Mouse (Mus musculus): Measurements from ENCODE around the gene Gmppa. TPM values are rescaled to one million over a fixed set of nuclear protein-coding genes. Genes with fewer than 3 reads are reported as not detected.

Gmppa gene
- polyA plus RNA-seq, 1 experiment from 2014 or later = 73.4 TPM

DNA sequence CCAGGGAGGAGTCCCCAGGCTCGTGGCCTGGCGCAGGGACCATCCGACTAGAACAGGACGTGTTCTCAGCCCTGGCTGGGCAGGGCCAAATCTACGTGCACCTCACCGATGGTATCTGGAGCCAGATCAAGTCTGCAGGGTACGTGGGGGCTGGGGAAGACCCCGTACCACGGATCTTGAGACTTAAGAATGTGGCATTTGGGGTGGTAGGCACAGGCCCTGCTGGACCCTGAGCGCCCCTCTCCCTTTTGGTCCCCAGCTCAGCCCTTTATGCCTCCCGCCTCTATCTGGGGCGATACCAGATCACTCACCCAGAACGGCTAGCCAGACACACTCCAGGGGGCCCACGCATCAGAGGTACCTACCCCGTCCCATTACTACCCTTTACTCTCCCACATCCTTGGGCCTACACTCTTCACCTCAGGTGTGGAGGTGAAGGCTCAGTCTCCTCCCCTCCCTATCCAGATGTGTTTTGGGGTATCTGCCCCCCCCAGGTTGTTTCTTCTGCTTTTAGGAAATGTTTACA, 5.8 kb downstream of the Gmppa start:
- WGBS = 85% methylated on average over 15 of the region's 15 CpGs
- Histone ChIP-seq H3K36me3 (peaks cover 29% of the 10 kb centered on the region), H3K4me3 (no peak overlapping the region), H3K9me3 (no peaks in the 10 kb centered on the region), H3K27me3 (ENCODE audit: insufficient read depth, poor library complexity, severe bottlenecking) (peaks cover 24% of the 10 kb centered on the region), H3K4me1 (peaks cover 62% of the 10 kb centered on the region), H3K27ac (no peak overlapping the region)
- no peak for DNase-seq (ENCODE audit: low spot score)

DNA sequence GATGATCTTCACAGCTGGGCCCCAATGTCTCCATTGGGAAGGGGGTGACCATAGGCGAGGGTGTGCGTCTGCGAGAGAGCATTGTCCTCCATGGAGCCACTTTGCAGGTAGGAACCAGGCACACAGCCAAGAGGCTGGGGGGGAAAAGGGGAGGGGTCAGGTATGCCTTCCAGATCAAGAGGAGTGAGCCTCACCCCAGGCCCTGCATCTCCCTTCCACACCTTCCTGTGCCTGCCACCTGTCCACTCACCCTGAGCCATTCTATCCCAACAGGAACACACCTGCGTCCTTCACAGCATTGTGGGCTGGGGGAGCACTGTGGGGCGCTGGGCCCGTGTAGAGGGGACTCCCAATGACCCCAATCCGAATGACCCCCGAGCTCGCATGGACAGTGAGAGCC, 6.4 kb downstream of the Gmppa start:
- H3K4me3 ChIP-seq = no peak overlapping the region
- H3K27ac ChIP-seq = no peak overlapping the region; the same call in 1 of the 2 replicates
- H3K9me3 ChIP-seq = no peaks in the 10 kb centered on the region
- peaks cover 62% of the 10 kb centered on the region for H3K4me1 ChIP-seq
- no peak for DNase-seq (ENCODE audit: low spot score)
- WGBS = 80% methylated on average over 9 of the region's 9 CpGs
- peaks cover 29% of the 10 kb centered on the region for H3K36me3 ChIP-seq
- peaks cover 30% of the 10 kb centered on the region for H3K27me3 ChIP-seq (ENCODE audit: insufficient read depth, poor library complexity, severe bottlenecking)

DNA sequence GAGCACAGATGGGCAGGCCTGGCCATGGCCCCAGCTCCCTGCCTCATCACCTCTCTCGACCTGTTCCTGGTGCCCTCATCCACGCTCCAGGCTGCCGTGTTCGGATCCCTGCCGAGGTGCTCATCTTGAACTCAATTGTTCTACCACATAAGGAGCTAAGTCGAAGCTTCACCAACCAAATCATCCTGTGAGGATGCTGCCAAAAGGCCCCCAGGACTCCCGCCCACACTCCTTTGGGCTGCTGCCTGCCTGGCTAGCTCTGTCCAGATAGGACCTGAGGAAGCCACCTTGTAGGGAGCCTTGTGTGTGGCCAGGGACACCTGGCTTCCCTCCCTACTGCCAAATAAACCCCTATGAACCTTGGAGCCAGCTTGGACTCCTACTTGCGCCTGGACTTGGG, 7.1 kb downstream of the Gmppa start:
- WGBS = 58% methylated on average over 8 of the region's 8 CpGs
- Histone ChIP-seq H3K27me3 (ENCODE audit: insufficient read depth, poor library complexity, severe bottlenecking) (peaks cover 36% of the 10 kb centered on the region), H3K36me3 (peaks cover 29% of the 10 kb centered on the region), H3K4me3 (no peak overlapping the region), H3K9me3 (no peaks in the 10 kb centered on the region), H3K27ac (no peak overlapping the region), H3K4me1 (peaks cover 62% of the 10 kb centered on the region)
- DNase-seq (ENCODE audit: low spot score) = no peak

GRCm38 (mm10) chr1:75443247-75444024, 7.7 kb downstream of the Gmppa start:
- Histone ChIP-seq H3K27me3 (ENCODE audit: insufficient read depth, poor library complexity, severe bottlenecking) (peaks cover 43% of the 10 kb centered on the region), H3K27ac (no peak overlapping the region; the same call in 1 of the 2 replicates), H3K4me3 (no peak overlapping the region), H3K36me3 (peaks cover 29% of the 10 kb centered on the region), H3K9me3 (no peaks in the 10 kb centered on the region), H3K4me1 (peaks cover 66% of the 10 kb centered on the region)
- no peak for DNase-seq (ENCODE audit: low spot score)
- WGBS = 43% methylated on average over 13 of the region's 13 CpGs

DNA sequence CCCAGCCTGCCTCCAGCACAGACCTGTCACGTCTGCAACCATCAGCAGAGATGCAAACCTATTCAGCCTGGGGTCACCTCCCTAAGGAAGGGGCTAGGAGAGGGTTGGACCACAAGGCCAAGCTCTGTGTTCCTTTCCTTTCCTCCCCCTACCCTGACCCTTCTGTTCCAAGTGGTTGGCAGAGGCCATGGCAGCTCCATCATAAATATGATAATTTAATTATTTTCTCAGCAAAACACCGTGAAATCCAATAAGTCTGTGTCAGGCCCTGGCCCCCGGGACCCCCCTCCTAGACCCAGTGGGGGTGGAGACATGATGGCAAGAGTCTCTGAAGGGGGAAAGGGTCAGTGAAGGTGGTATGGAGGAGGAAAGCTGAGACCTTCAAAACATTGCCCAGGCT, 8.5 kb downstream of the Gmppa start:
- WGBS = 42% methylated on average over 3 of the region's 3 CpGs
- DNase-seq (ENCODE audit: low spot score) = no peak
- H3K4me3 ChIP-seq = no peak overlapping the region

DNA sequence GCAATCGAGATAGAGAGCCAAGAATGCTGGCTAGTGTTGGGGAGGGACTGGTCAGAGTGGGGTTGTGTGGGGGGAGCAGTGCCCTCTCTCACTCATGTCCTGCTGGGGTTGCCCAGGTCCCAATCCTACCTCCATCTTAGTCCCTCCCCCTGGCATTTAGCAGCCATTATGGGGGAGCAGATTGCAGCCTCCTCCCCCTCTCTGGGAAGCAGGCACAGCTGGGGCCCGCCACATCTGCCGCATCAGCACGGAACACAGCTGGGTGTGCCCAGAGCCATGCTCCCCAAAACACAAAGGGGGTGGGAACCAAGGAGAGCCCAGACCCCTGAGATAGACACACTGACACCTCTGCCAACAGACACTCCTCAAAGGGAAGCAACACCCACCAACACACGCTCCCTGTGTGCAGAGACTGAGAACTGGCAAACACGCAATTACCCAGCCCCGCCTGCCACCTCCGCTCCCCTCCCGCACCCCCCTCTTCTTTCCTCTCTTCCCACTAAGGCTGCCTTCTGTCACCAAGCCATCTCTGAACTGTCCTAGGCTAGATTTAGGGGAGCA, 9.5 kb downstream of the Gmppa start:
- peaks cover 60% of the 10 kb centered on the region for H3K27me3 ChIP-seq (ENCODE audit: insufficient read depth, poor library complexity, severe bottlenecking)
- peak overlapping the region; percentile 81 for H3K27ac ChIP-seq
- H3K36me3 ChIP-seq = peaks cover 28% of the 10 kb centered on the region
- DNase-seq (ENCODE audit: low spot score) = no peak
- no peaks in the 10 kb centered on the region for H3K9me3 ChIP-seq
- H3K4me3 ChIP-seq = peak overlapping the region; percentile 53
- H3K4me1 ChIP-seq = peaks cover 75% of the 10 kb centered on the region
- 14% methylated on average over 9 of the region's 9 CpGs for WGBS

More for the DNA sequence above, 8.5 kb downstream of the Gmppa start:
- Histone ChIP-seq H3K27ac (peak overlapping the region; percentile 81; the same call in 1 of the 2 replicates), H3K36me3 (peaks cover 29% of the 10 kb centered on the region), H3K27me3 (ENCODE audit: insufficient read depth, poor library complexity, severe bottlenecking) (peaks cover 50% of the 10 kb centered on the region), H3K9me3 (no peaks in the 10 kb centered on the region), H3K4me1 (peaks cover 67% of the 10 kb centered on the region)

GRCm38 (mm10) chr1:75445751-75446611, 10.3 kb downstream of the Gmppa start:
- H3K4me3 ChIP-seq = peak overlapping the region; percentile 53
- no peaks in the 10 kb centered on the region for H3K9me3 ChIP-seq
- peaks cover 68% of the 10 kb centered on the region for H3K27me3 ChIP-seq (ENCODE audit: insufficient read depth, poor library complexity, severe bottlenecking)
- DNase-seq (ENCODE audit: low spot score) = peak; percentile 90
- peaks cover 20% of the 10 kb centered on the region for H3K36me3 ChIP-seq
- peaks cover 83% of the 10 kb centered on the region for H3K4me1 ChIP-seq
- H3K27ac ChIP-seq = peak overlapping the region; percentile 81
- 0% methylated on average over 22 of the region's 22 CpGs for WGBS

- peaks cover 89% of the 10 kb centered on the region for H3K4me1 ChIP-seq
- no peak for DNase-seq (ENCODE audit: low spot score)
- H3K27ac ChIP-seq = peak overlapping the region; percentile 81
- H3K9me3 ChIP-seq = no peaks in the 10 kb centered on the region
- H3K4me3 ChIP-seq = peak overlapping the region; percentile 53
- WGBS = under 1% methylated on average over 20 of the region's 20 CpGs
- peaks cover 75% of the 10 kb centered on the region for H3K27me3 ChIP-seq (ENCODE audit: insufficient read depth, poor library complexity, severe bottlenecking)
- H3K36me3 ChIP-seq = peaks cover 15% of the 10 kb centered on the region
Measured at GRCm38 (mm10) chr1:75446656-75447055, 10.9 kb downstream of the Gmppa start.

DNA sequence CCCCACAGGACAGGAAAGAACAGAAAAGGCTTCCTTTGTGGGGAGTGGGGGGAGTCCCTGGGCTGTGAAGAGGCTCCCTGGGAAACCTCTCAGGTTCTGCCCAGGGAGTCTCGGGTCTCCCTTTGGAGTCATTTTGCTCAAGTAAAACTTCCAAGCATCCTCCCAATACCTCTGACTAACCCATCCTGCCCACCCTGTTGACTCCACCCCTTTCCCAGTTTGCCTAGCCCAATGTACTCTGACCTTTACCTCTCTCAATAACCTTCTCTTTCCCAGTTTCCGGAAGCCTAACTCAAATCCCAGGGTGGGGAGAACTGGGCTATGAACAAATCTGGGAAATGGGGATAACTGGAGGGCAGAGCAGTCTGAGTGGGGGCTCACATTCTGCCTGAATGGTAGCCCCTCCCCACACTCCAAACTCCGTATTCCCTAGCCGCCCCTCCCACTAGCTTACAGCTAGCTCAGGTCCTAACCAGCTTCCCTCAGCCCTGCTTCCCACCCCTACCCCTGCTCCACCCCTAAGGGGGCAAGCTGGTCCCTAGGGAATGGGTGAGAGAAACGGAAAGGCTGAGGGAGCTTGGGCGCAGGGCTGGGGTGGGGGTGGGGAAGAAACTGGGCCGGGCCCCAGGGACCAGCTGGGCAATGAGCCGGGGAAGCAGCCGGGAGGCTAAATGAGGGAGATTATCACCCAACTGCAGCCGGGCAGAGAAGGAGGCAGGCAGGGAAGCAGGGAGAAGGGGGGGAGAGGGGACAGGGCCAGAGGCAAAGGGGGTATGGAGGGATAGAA, 11.7 kb downstream of the Gmppa start:
- Histone ChIP-seq H3K4me3 (peak overlapping the region; percentile 53), H3K9me3 (no peaks in the 10 kb centered on the region), H3K36me3 (peaks cover 6% of the 10 kb centered on the region), H3K27ac (peak overlapping the region; percentile 81), H3K27me3 (ENCODE audit: insufficient read depth, poor library complexity, severe bottlenecking) (peaks cover 80% of the 10 kb centered on the region), H3K4me1 (peaks cover 89% of the 10 kb centered on the region)
- no peak for DNase-seq (ENCODE audit: low spot score)
- WGBS = 7% methylated on average over 10 of the region's 10 CpGs

DNA sequence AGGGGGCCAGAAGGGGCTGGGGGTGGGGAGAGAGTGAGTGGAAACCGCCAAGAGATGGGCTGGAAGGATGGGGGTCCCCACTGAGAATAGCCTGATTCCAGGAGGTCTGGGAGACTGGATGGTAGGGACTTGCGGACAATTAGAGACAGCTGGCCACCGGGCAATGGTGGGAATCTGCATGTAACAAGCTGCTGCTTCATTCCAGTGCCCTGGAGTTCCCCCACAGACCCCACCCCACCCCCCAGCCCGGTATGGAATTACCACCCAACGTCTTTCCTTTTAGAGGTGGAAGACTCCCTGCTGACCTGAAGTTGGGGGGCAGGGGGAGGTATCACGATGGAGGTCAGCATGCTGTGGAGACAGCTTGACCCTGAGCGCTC, 12.3 kb downstream of the Gmppa start:
- H3K27ac ChIP-seq = peak overlapping the region; percentile 81
- peak overlapping the region; percentile 53 for H3K4me3 ChIP-seq

GRCm38 (mm10) chr1:75448937-75449336, 13.2 kb downstream of the Gmppa start:
- Histone ChIP-seq H3K4me1 (peaks cover 84% of the 10 kb centered on the region), H3K27me3 (ENCODE audit: insufficient read depth, poor library complexity, severe bottlenecking) (peaks cover 88% of the 10 kb centered on the region), H3K4me3 (peak overlapping the region; percentile 29; the same call in 1 of the 2 replicates), H3K36me3 (no peaks in the 10 kb centered on the region), H3K9me3 (no peaks in the 10 kb centered on the region), H3K27ac (peak overlapping the region; percentile 24)
- WGBS = under 1% methylated on average over 14 of the region's 14 CpGs
- no peak for DNase-seq (ENCODE audit: low spot score)

More for the DNA sequence above, 12.3 kb downstream of the Gmppa start:
- DNase-seq (ENCODE audit: low spot score) = no peak
- Histone ChIP-seq H3K36me3 (peaks cover under 1% of the 10 kb centered on the region; the same call in 1 of the 2 replicates), H3K4me1 (peaks cover 86% of the 10 kb centered on the region), H3K9me3 (no peaks in the 10 kb centered on the region), H3K27me3 (ENCODE audit: insufficient read depth, poor library complexity, severe bottlenecking) (peaks cover 80% of the 10 kb centered on the region)
- 3% methylated on average over 7 of the region's 7 CpGs for WGBS

Data from heart, embryonic 10.5 days (tissue).